Mouse (Mus musculus) left cerebral cortex, postnatal 10 days (tissue): ENCODE data around the gene Hexb. TPM values are rescaled to one million over a fixed set of nuclear protein-coding genes. Genes with fewer than 3 reads are reported as not detected.

Experiments
- total RNA-seq, 2 experiments: library from RNA; stranded (reverse); gene quantifications; 2 replicates each; pipeline ENCODE4 v1.2.3; 2021

The Hexb gene
- total RNA-seq, 2 experiments from 2014 or later: 90.1 to 93.4 TPM

Other genes starting within 250 kb of the Hexb start
- gene 1700029F12Rik, start 164.0 kb downstream of the Hexb start, total RNA-seq: not detected
- 10 to 100 TPM; 48.0 to 49.2 TPM for gene Fam169a, start 131.1 kb downstream of the Hexb start, total RNA-seq
- 1 to 10 TPM in 1 of 2 experiments, not detected in 1; 4.3 TPM for gene Gm6169, start 99.1 kb downstream of the Hexb start, total RNA-seq
- 10 to 100 TPM; 24.5 to 27.2 TPM for gene Gfm2, start 60.4 kb downstream of the Hexb start, total RNA-seq
- 10 to 100 TPM; 53.7 to 55.4 TPM for gene Nsa2, start 60.4 kb downstream of the Hexb start, total RNA-seq
- gene Enc1, start 42.7 kb upstream of the Hexb start, total RNA-seq: 100 to 1,000 TPM; 492 to 530 TPM